Mouse (Mus musculus): ENCODE measurements around the gene Ms4a3.

The Ms4a3 gene

DNA sequence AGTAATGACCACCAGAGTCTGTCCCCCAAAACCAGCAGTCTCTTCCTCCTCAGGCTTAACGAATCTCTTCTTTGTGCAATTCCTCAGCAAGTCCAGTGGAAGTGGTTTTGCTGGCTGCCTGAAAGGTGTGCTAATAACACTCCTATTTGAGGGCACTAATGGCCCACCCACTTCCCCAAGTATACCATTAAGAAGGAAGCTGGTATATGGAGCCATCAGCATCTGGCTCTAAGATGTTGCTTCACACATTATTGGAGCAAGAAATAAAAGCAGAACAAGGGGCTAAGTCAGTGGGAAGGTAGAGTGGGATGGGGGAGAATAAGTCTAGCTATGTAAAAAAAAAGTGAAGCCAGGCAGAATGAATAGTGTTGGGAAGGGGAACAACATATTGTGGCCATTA is at the start of gene Ms4a3:
Gene Ms4a3 (minus strand): TSS at position 120 of the 400 bp plus-strand sequence.
- in situ Hi-C loops (cut with MseI, MboI): no loop called here

DNA sequence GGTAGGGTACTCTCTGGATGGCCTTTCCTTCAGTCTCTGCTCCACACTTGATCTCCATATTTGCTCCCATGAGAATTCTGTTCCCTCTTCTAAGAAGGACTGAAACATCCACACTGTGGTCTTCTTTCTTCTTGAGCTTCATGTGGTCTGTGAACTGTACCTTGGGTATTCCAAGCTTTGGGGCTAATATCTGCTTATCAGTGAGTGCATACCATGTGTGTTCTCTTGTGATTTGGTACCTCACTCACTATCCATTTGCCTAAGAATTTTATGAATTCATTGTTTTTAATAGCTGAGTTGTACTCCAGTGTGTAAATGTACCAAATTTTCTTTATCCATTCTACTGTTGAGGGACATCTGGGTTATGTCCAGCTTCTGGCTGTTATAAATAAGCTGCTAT is 20.9 kb upstream of the Ms4a3 start:
- in situ Hi-C loops (cut with MseI, MboI): no loop called here

DNA sequence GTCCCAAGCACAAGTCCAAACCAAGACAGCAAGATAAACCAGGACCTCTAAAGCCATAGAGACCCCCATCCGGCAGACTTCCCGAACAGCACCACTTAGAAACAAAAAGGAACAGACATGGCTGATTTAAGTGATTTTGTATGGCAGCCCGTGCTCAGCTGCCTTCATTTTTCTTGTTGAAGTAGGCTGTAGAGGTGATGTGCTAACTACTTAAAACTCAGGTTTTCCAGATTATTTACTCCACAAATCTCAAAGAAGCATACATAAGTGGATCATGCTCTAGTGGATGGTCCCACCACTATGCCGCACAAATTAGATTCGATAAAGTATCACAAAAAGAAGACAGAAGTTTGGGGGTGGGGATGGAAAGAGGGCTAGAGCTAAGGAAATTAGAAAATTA is 19.8 kb upstream of the Ms4a3 start, which contains the start of gene Oosp2:
Gene Oosp2 (minus strand): TSS at position 101 of the 400 bp plus-strand sequence.
- in situ Hi-C loops (cut with MseI, MboI): no loop called here

DNA sequence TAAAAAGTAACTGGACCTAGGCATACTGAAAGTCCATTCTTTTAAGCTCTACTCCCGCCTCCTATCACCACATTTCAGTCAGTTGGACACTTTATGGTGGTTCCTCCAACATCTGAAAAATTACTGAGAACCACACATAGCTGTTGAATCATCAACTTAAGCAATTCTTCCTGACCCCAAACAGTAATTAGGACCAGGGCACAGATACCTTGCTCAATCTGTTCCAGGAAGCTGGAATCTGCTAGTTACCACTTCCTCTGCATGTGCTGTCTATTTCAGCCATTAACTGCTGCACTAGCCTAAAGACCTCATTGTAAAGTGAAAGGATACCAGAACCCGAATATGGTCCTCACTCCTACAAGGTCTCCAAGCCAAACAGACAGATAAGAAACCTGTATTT is 18.5 kb upstream of the Ms4a3 start:
- in situ Hi-C loops (cut with MseI, MboI): no loop called here

DNA sequence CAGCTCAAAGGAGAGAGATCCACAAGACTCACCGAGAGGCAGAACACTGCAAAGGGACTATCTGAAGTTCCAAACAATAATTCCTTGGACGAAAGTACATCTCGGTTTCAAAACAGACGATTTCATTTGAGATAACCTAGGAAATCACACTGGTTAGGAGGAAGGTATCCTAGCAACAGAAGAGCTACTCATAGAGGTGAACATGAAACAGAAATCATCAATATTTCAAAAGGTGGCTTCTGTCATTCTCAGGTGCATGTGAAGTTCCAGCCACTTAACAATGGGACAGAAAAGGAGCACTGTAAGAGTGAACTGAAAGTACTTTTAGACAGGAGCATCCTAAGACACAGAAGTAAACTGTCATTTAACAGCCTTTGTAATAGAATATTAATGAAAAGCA is 8.9 kb upstream of the Ms4a3 start:
- in situ Hi-C loops (cut with MseI, MboI): no loop called here

DNA sequence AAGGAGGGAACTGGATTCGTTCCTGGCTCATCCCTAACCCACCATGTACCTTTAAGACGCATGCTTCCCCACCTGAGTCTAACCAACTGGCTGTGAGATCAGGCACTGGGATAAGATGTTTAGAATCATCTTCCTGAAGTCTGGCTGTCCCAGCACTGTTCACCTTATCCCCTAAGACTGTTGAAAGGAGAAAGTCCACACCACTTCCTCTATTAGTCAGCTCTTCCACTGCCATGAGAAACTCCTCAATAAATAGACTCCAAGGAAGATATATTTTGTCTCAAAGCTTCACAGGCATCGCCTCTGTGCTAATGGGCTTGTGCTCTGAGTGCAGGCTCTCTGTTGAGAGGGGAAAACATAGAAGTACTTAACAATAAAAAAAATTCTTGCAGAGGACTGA is 5.5 kb upstream of the Ms4a3 start:
- in situ Hi-C loops (cut with MseI, MboI): no loop called here

DNA sequence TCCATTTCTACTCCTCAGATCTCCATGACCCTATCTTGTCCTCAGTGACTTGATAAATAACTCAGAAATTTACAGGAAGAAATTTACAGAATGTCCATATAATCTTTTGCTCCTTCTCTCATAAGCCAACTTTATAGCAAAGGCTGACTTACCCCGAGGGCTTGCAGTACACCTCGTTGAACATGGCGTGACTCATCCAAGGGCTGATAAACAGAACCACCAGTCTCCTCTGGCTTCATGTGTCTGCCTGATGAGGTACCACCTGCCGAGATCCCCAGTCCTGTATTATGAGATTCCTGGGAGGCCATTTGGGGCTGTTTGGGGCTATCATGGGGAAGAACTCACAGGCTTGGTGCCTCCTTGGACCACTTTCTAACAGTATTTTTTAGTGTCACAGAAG is 1.6 kb downstream of the Ms4a3 start:
- in situ Hi-C loops (cut with MseI, MboI): no loop called here

DNA sequence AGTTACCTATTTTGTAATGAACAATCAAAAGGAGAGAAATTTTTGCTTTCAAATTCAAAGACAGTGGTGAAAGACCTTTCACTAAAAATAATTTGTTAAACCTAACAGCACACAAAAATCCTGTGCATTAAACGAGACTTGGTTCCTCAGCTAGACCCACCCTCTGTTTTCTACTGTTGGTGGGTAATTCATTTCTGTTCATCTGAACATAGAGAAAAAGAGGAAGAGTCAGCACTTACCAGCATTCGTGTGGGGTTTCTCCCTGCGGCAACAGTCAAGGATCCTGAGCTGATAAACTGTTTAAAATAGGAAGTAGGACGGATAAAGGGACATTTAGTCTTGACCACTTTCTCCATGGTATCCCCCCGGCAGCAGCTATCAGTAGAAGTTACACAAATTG is 5.1 kb downstream of the Ms4a3 start:
- in situ Hi-C loops (cut with MseI, MboI): no loop called here

DNA sequence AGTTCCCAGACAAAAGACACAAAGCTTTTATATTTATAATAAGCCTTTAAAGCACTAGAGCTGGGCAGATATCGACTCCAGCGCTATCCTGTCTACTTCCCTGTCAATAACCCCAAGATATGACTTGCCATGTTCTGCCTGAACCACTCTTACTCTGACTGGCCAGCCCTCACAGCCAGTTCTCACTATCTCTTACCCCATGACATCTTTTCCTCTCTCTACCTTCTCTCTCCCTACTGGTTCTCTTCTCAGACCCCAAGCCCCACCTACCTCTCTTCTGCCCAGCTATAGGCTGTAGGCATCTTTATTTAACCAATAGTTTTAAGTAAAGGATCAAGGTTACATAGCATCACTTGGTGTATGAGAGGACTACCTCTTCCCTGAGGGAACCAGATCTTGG is 6.3 kb downstream of the Ms4a3 start:
- in situ Hi-C loops (cut with MseI, MboI): no loop called here

DNA sequence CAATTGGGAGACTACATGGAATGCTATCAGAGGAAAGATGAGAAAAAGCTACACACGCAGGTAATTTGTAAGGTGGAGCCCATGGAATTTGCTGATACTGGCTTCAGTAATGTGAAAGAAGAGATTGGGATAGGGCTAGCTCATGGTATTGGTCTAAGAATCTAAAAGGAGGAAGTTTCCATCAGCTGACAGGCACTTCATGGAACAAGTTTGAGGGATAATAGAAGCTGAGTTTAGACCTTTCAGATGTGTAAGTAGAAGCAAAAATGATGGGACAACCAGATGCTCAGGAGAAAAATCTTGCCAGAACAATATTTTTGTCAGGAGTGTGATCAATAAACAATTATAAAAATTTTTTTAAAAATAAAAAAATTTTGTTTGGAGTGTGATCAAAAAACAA is 6.9 kb downstream of the Ms4a3 start:
- in situ Hi-C loops (cut with MseI, MboI): no loop called here

DNA sequence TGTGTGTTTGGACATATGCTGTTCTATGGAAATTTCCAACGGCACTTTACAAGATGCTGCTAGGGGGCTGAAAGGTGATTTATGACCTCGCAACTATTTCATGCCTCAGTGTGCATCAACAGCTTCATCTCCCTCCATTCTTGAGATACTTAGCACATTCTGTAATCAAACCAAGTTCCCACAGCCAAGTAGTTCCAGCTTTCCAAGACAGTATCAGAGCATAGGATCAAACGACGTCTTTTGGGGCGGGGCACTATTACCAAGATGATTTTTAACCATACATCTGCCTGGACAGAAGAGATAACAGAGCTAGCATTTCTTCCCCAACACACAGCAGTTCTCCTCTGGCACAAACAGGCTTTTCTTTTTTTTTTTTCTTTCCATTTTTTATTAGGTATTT is 15.4 kb downstream of the Ms4a3 start:
- in situ Hi-C loops (cut with MseI, MboI): no loop called here

DNA sequence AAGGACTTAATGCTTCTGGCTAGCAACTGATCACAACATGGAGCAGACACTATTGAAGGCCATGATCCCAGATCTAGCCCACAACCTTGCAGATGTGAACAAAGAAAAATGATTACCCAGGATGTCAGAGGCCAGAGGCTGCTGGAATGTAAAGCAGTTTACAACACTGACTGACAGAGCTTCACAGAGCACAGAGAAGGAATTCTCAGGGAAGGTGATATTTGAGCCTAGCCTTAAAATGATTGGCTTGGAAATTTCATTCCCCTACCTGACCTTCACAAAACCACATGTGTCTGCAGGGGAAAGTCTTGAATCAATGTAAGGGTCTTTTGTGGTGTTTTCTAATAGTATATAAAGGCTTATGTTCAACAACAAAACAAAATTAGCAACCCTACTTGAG is 15.9 kb downstream of the Ms4a3 start:
- in situ Hi-C loops (cut with MseI, MboI): no loop called here

DNA sequence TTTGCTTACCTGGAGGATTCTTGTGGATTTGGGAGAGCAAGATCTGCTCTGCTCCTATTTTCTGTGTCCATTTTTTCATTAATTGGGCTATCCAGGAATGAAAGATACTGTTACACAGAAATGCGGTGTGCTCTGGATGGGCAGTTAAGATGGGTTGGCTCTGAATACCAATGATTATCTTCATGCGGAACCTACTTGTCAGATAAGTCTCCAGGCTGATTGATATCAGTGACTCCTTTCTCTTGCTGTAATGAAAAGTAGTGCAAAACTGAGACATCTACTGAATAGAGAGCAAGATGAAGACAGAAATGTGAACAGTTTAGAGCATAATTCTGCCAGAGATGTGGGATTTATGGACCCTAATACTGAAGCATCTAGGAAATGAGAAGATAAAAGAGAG is 17.1 kb downstream of the Ms4a3 start, which contains the start of gene Ms4a2:
Gene Ms4a2 (minus strand): TSS at position 169 of the 400 bp plus-strand sequence.
- in situ Hi-C loops (cut with MseI, MboI): no loop called here

DNA sequence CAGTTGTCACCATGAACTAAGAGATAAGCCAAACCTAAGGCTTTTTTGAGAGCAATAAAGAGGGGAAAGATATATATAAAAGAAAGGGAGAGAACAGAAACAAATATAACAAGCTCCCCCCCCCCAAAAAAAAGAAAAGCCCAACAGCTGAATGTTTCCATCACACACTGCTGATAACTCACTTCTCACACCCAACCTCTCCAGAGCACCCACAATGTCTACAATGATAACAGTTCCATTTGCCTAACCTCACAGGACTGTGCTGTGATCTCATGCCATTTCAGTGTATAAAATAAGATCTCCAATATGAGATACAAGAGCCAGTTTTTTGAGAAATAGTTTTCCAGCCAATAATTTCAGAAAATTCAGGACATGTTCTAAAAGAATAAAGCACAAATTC is 22.7 kb downstream of the Ms4a3 start:
- in situ Hi-C loops (cut with MseI, MboI): no loop called here

DNA sequence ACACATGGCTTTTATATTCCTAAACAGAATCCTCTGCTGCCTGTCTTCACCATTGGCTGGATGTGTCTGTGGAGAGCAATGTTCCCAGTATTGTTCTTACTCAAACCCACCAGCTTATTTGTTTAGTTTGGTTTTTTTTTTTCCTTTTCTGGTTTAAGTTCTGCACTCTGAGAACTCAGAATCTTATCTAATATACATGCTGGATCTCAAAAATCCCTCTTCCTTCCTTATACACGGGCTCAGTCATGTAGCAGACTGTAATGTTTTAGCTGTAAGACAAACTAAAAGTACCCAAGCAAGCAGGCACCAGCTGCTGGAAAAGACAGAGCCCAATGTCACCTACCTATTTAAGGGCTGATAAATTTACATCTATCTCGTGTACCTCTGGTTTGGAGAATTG is 25.8 kb downstream of the Ms4a3 start:
- in situ Hi-C loops (cut with MseI, MboI): loop anchor here (5.0 kb wide), 1 partner anchor 152 kb away; no protein-coding TSS in a partner anchor

DNA sequence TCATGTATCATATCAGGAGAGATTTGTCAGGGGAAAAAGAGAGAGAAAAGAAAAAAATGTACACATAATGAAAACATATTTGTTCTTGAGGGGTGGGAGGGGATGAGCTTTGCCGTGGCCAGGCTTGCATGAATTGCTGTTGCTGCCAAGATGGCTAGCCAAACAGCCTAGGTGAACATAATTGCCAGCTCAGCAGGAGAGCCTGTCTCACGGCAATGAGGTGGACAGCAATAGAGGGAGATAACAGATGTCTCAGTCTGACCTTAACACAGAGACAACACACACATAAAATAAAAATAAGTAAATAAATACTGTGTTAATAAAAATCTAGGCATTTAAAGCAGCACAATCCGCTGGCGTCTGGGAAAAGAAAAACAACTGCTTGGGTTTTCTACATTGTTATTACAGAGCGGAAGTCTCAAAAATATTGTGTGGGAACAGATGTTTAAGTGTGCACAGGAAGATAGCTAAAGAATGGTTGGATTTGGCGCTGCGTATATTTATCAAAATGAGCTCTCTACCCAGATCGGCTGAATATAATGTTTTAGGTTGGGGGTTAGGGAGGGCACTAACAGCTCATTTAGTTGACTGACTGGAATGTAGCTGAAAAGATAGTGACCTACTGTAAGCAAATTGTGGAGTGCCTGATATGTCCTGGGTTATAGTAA is 26.7 kb downstream of the Ms4a3 start:
- in situ Hi-C loops (cut with MseI, MboI): loop anchor here (5.0 kb wide), 1 partner anchor 153 kb away; no protein-coding TSS in a partner anchor

DNA sequence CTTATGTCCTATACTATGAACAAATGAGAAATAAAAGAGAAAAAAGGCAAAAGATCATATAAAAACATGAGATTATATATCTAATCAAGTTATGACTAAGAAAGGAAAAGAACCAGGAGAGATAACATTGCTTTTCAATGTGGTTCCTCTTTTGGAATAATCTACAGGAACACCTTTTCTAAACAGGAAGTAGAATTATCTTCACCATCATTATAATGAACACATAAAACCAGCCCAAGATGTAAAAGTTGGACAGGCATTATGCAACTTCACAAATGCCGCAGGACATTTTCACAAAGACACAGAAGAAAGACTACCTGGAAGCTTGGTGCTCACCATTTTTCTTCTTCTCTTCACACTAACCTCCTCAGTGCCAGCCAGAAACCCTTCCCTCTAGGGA is 27.6 kb downstream of the Ms4a3 start:
- in situ Hi-C loops (cut with MseI, MboI): loop anchor here (5.0 kb wide), 1 partner anchor 154 kb away; no protein-coding TSS in a partner anchor

DNA sequence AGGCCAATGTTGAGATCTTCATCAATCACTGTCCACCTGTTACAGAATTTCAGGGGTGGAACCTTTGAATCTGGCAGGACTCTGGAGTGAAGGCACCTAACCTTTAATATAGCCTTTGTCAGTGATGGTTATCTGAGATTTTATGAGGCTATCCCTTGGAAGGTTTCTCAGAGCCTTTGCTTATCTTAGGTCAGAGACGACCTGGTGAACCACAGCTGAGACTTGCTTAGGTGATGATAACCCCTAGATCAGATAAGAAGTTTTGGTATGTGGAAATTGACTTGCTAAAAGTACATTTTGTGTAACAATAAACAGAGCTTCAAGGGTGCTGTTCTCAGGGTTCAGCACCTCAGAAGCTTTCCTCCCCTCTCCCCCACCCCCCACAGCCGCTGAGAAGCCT is 28.4 kb downstream of the Ms4a3 start:
- in situ Hi-C loops (cut with MseI, MboI): loop anchor here (5.0 kb wide), 1 partner anchor 155 kb away; no protein-coding TSS in a partner anchor

DNA sequence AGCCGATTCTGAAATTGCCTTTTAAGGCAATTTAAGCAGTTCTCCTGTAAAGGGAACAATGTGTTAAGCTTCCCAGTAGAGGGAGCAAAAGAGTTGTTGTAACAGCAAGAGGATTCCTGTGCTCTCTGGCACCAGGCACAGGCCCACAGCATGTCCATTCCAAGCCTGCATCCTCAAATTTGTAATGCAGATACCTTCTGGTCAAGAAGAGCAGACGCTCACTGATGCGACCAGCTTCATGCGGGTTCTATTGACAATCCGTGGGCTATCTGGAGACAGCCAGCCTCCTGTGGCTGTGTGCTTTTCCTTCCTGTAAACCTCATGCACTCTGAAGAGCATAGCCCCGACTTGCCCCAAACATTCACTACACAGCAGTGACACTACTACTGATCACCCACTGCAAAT is 29.1 kb downstream of the Ms4a3 start:
- in situ Hi-C loops (cut with MseI, MboI): loop anchor here (5.0 kb wide), 1 partner anchor 156 kb away; no protein-coding TSS in a partner anchor

DNA sequence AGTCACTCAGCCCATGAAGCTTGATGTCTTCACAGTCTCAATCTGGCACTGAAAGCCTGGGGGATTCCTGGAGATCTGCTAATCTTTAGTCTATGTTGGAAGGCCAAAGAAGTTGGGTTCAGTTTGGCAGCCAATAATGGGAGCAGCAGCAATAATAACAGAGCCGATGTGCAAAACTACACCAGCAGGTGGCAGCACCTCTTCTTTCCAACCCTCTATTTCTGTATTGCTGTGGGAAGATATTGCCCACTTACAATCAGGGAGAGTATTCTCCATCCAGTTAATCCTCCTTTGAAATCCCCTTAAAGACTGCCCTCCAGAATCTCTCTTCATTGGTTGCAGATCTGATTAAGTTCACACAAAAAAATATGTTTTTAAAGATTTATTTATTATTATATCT is 32.5 kb downstream of the Ms4a3 start:
- in situ Hi-C loops (cut with MseI, MboI): no loop called here

DNA sequence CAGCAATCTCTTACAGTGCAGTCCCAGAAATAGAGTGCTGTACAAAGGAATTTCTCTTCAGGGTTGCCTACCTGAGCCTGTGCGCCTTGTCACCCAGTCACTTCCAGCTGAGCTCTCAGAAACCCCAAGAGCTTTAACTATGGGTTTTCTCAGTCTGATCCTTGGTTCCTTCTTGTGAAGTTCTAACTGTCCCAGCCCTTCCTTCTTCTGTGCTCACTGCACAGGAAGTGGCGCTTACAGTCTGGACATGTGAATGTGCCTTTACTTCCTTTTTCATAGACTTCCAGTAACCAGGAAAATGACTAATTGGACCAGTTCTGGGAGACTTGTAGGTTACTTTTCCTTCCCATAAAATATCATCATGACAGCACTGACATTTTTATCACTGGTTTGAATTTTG is 36.0 kb downstream of the Ms4a3 start, which contains the start of gene Ms4a6d:
Gene Ms4a6d (minus strand): TSS at position 247 of the 400 bp plus-strand sequence.
- in situ Hi-C loops (cut with MseI, MboI): no loop called here

DNA sequence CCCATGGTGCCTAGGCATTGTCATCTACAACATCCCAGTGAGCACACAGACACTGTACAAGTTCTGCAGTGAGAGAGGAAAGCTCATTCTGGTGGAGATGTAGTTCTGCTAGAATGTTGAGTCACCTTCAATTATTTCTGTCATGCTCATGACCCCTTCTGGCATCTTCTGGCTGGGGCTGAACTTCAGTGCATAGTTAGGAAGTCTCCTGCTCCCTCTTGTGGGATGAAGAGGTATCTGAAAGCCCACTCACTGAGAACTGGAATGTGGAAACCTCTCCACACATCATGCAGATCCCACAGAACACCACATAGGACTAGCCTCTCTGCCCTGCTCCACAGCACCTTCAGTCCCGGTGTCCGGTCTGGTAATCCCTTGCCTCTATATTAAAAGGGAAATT is 38.6 kb downstream of the Ms4a3 start:
- in situ Hi-C loops (cut with MseI, MboI): no loop called here

DNA sequence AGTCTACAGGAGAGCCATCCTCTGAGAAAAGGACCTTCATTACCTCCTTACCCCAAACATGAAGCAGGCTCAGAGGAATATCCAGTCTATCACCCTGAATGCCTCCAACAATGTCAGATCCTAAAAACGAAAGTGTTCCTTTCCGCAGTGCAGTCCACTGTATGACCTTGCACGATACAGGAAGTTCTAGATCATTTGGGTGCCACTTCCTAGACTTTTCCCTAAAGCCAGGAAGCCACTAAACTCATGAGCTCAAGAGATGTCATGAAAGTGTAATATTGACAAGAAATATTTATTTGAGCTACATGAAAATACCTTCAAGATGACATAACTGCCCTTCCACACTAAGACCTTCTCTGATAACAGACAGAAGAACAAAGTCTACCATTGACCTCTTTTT is 39.3 kb downstream of the Ms4a3 start:
- in situ Hi-C loops (cut with MseI, MboI): no loop called here

Measured in mouse trophoblast stem cell (cell line).